Mouse (Mus musculus): ENCODE measurements around the gene Gm5868. TPM values are rescaled to one million over a fixed set of nuclear protein-coding genes. Genes with fewer than 3 reads are reported as not detected.
"Not testable (repeated sequence)": the region's sequence is repeated elsewhere in the genome, so short reads cannot be mapped to it uniquely, and the experiment has no call there.

Gm5868 gene
- polyA plus RNA-seq (2015; fragmentation: Nextera tagmentation; extraction: Ambion mirVana) = 0.50 and 1.0 TPM in 2 replicates

DNA sequence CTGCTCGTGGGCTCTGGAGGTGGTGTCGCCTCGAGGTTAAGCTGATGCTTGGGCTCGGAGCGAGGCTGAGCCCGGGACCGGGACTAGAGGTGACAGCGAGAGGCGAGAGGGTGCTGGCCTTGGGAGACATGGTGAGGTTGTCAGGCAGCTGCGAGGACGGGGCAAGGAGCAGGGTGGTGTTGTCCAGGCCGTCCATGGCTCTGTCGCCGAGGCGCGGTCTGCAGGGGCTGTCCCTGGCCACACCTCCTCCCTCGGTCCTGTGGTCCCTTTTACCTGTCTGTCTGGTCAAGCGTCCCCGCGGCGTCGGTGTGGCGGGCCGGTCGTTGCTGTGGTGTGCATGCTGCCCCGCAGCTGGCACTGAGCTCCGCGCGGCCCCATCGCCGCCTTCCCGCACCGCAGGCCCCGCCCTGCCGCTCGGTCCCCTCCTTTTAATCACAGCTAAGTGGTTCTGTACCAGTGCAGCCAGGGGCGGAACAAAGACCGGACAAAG, at the start of gene Gm5868:
Gm5868 (minus strand) TSS at position 360 of the 490 bp plus-strand sequence.
- H3K27me3 ChIP-seq (replicated peaks) = peaks cover 8% of the 10 kb centered on the region
- H3K27ac ChIP-seq = no peak within 1 kb of the TSS
- no peaks in the 10 kb centered on the region for H3K36me3 ChIP-seq
- 5% methylated on average over 38 of the region's 38 CpGs for WGBS
- H3K4me1 ChIP-seq (replicated peaks) = no peaks in the 10 kb centered on the region; the same call in 1 of the 2 replicates
- H3K4me2 ChIP-seq (replicated peaks) = peak within 1 kb of the TSS; percentile 79
- no peaks in the 10 kb centered on the region for H3K9me3 ChIP-seq
- peak; percentile 75 for ATAC-seq
- peak within 1 kb of the TSS; percentile 39 for H3K4me3 ChIP-seq (replicated peaks)
- H3K9ac ChIP-seq = peak within 1 kb of the TSS; percentile 30

DNA sequence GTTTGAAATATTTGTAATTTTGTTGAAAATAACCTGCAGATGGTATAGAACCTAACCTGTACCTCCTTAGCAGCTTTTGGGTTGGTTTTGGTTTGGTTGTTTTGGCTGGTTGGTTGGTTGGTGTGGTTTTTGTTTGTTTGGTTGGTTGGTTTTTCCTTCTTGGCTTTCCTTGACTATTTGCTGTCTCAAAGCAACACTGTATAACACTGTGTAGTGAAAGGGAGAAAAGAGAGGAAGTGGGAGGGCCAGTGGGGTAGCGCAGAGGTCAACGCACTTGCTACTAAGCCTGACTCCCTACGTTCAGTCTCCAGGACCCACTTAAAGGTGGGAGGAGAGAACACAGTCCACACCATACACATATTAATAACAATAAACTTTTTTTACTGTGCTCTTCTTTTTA, 49.2 kb upstream of the Gm5868 start:
- Histone ChIP-seq H3K27ac (no peak overlapping the region), H3K27me3 (replicated peaks) (no peaks in the 10 kb centered on the region), H3K4me3 (replicated peaks) (no peak overlapping the region), H3K36me3 (no peaks in the 10 kb centered on the region), H3K9me3 (no peaks in the 10 kb centered on the region), H3K4me2 (replicated peaks) (no peak overlapping the region), H3K9ac (no peak overlapping the region), H3K4me1 (replicated peaks) (no peaks in the 10 kb centered on the region)
- no peak for ATAC-seq
- WGBS = 80% methylated on average over 3 of the region's 3 CpGs

DNA sequence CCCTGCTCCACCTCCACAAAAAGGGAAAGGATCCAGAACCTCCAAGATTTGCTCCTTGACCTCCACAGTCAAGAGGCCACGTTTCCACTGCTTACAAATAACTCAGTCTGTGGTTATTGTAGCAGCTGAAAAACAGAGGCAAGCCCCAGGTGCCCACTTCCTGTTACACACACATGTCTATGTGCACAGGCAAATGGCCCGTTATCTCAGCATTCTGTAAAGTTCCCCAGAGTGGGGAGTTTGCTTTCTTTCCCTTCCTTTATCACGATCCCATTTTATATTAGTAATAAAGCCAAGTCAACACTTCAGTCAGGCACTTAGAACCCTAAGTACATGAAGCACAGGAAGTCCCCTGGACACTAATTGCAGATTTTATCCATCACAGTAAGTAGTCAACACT, 48.8 kb upstream of the Gm5868 start:
- 38% methylated on average over 3 of the region's 3 CpGs for WGBS
- H3K9me3 ChIP-seq = no peaks in the 10 kb centered on the region
- no peak overlapping the region for H3K9ac ChIP-seq
- H3K36me3 ChIP-seq = no peaks in the 10 kb centered on the region
- no peaks in the 10 kb centered on the region for H3K4me1 ChIP-seq (replicated peaks)
- no peaks in the 10 kb centered on the region for H3K27me3 ChIP-seq (replicated peaks)
- H3K4me3 ChIP-seq (replicated peaks) = no peak overlapping the region
- no peak for ATAC-seq
- H3K27ac ChIP-seq = no peak overlapping the region
- H3K4me2 ChIP-seq (replicated peaks) = no peak overlapping the region

DNA sequence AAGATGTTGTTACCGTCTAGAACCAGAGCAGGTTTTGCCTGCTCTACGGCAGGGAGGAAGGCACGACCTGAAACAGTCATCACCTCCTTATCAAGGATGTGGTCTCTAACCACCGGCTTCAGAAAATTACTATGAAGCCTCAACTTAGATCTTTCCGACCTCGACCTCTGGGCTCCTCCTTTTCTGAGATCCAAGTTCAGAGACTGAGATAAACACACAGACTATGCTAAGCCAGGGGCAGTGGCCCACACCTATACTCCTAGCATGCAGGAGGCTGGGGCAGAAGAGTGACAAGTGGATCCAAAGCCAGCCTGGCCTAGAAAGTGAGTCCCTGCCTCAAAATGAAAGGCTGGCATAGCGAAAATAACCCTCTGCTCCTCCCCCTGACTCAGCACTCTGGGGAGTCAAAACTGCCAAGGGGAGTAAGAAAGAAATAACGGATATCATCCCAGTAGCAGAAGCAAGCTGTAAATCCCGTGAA, 47.5 kb upstream of the Gm5868 start:
- Histone ChIP-seq H3K9me3 (no peaks in the 10 kb centered on the region), H3K36me3 (no peaks in the 10 kb centered on the region), H3K9ac (no peak overlapping the region), H3K4me3 (replicated peaks) (no peak overlapping the region), H3K27ac (no peak overlapping the region), H3K27me3 (replicated peaks) (no peaks in the 10 kb centered on the region), H3K4me2 (replicated peaks) (no peak overlapping the region), H3K4me1 (replicated peaks) (no peaks in the 10 kb centered on the region)
- 76% methylated on average over 9 of the region's 9 CpGs for WGBS
- ATAC-seq = no peak

DNA sequence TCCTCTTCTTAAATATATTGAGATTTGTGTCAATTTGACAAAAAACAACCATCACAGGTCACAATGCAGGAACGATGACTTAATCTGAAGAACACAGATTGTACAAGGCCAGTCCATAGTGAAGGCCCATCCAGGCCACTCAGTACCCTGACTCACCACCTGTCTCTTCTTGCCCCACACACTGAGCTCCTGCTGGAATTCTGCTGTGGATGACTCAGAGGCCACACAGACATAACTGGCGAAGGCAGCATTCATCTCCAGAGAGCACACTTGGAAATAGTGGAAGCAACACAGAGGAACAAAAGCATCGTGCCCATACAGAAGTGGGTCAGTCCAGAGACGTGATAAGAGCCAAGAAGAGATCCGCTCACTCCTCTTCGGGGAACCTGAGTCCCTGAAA, 42.7 kb upstream of the Gm5868 start:
- no peak overlapping the region for H3K9ac ChIP-seq
- H3K4me3 ChIP-seq (replicated peaks) = no peak overlapping the region
- H3K27me3 ChIP-seq (replicated peaks) = no peaks in the 10 kb centered on the region
- WGBS = 90% methylated on average over 6 of the region's 6 CpGs
- H3K9me3 ChIP-seq = no peaks in the 10 kb centered on the region
- no peaks in the 10 kb centered on the region for H3K36me3 ChIP-seq
- no peak for ATAC-seq
- H3K27ac ChIP-seq = no peak overlapping the region
- H3K4me1 ChIP-seq (replicated peaks) = no peaks in the 10 kb centered on the region
- H3K4me2 ChIP-seq (replicated peaks) = no peak overlapping the region

DNA sequence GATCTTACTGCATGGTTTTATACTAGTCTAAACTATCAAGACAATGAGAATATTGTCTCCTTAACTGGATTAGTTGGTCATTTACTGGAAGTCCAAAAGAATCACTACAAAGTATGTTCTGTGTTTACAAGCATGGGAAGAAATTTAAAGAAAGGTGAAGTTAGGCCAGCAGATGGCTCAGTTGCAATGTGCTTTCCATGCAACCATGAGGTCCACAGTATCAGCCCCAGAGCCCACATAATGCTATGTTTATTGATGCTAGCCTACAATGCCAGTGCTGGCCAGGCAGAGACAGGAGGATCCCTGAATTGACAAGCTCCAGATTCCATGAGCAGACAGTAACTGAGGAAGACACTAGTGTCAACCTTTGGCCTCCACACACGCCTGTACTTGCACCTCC, 33.7 kb upstream of the Gm5868 start:
- no peak overlapping the region for H3K4me3 ChIP-seq (replicated peaks)
- H3K4me1 ChIP-seq (replicated peaks) = no peaks in the 10 kb centered on the region
- ATAC-seq = no peak
- no peaks in the 10 kb centered on the region for H3K27me3 ChIP-seq (replicated peaks)
- no peaks in the 10 kb centered on the region for H3K36me3 ChIP-seq
- WGBS = 95% methylated on average over 1 of the region's 1 CpGs
- H3K4me2 ChIP-seq (replicated peaks) = no peak overlapping the region
- H3K9ac ChIP-seq = no peak overlapping the region
- H3K27ac ChIP-seq = no peak overlapping the region
- no peaks in the 10 kb centered on the region for H3K9me3 ChIP-seq

DNA sequence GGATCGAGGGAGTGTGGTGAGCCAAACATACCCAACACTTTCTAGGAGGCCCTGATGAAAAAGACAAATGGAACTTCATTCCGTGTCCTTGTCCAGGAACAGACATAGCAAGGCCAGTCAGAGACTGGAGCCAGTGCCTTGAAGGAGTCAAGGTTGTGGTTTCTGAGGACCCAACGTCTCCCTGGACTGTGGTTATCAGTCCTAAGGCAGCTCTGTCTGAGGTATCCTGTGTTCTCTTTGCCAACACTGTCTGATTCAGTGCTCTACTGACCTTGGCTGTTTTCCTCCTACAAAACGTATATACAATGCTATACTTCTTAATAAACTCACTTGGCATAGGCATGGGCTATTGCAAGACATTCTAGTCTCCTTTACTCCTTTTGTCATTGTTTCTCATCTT, 30.1 kb upstream of the Gm5868 start:
- 85% methylated on average over 4 of the region's 4 CpGs for WGBS
- Histone ChIP-seq H3K27me3 (replicated peaks) (no peaks in the 10 kb centered on the region), H3K4me2 (replicated peaks) (no peak overlapping the region), H3K4me1 (replicated peaks) (no peaks in the 10 kb centered on the region), H3K4me3 (replicated peaks) (no peak overlapping the region), H3K9ac (no peak overlapping the region), H3K9me3 (no peaks in the 10 kb centered on the region), H3K27ac (no peak overlapping the region), H3K36me3 (no peaks in the 10 kb centered on the region)
- no peak for ATAC-seq

DNA sequence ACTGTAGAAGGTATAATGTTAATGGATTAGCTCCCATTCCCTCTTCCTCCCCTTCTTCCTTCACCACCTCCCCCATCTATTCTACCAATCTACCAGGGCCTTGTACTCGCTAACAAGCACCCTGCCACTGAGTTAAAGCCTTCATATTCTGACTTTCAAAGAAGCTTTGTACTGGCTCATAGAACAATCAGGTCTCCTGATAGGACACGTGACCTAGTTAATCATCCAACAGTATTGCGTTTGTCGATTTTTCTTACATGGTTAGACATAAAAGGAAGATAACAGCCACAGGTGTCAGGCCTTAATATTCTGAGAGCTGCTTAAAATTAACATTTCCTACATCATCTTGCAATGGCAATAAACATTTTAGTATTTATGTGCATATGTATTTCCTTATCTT, 15.8 kb upstream of the Gm5868 start:
- H3K27ac ChIP-seq = no peak overlapping the region
- no peaks in the 10 kb centered on the region for H3K4me1 ChIP-seq (replicated peaks)
- H3K9me3 ChIP-seq = no peaks in the 10 kb centered on the region
- no peak overlapping the region for H3K9ac ChIP-seq
- ATAC-seq = peak; percentile 68; the same call in 1 of the 2 replicates
- H3K36me3 ChIP-seq = no peaks in the 10 kb centered on the region
- no peak overlapping the region for H3K4me2 ChIP-seq (replicated peaks)
- H3K27me3 ChIP-seq (replicated peaks) = no peaks in the 10 kb centered on the region
- 77% methylated on average over 4 of the region's 4 CpGs for WGBS
- H3K4me3 ChIP-seq (replicated peaks) = no peak overlapping the region

DNA sequence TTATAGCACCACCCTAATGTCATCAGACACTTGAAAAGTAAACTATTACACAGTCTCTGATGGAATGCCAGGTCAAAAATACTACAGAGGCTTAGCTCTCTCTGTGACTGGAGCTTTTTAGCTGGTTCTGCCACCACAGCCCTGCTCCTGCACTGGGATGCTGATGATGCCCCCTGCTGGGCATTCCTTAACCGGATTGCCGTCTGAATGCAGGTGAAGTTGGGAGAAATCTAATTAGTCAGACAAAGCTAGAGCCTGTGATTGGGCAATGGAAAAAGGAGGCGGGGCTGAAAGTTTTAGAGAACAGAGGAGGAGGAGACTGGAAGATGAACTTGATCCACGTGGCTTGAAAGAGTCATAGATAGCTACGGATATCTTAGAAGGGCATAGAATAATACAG, 13.7 kb upstream of the Gm5868 start:
- Histone ChIP-seq H3K36me3 (no peaks in the 10 kb centered on the region), H3K9ac (no peak overlapping the region), H3K27ac (no peak overlapping the region), H3K4me3 (replicated peaks) (no peak overlapping the region), H3K4me2 (replicated peaks) (no peak overlapping the region), H3K9me3 (no peaks in the 10 kb centered on the region), H3K4me1 (replicated peaks) (no peaks in the 10 kb centered on the region), H3K27me3 (replicated peaks) (no peaks in the 10 kb centered on the region)
- WGBS = 18% methylated on average over 5 of the region's 5 CpGs
- peak; percentile 70 for ATAC-seq

DNA sequence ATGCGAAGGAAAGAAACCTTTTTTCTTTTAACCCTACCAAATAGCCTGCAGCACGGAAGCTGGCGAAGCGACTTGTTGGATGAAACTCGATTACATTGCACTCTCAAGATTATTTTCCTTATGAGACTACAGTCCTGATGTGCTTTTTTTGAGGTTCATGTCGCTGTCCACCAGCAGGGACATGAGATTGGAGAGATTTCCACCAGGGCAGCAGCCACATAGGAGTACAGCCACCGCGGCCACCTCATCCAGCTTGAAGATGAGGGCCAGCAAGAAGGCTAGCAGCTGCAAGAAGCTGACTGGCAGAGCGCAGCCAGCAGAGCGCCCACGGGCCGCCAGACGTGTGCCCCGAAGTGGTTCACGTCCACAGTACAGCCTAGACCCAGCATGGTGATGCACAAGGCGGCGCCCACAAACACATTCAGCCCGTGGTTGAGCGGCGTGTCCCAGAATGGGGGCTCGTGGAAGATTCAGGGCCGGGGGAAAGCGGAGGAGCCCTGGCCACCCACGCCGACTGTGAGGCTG, 622 bp downstream of the Gm5868 start:
- 43% methylated on average over 25 of the region's 25 CpGs for WGBS
- not testable (repeated sequence) for H3K27me3 ChIP-seq (replicated peaks); H3K27ac ChIP-seq; H3K36me3 ChIP-seq; H3K9me3 ChIP-seq; H3K4me1 ChIP-seq (replicated peaks)
- ATAC-seq = peak; percentile 25; the same call in 1 of the 2 replicates
- Histone ChIP-seq H3K4me3 (replicated peaks) (peak overlapping the region; percentile 39), H3K4me2 (replicated peaks) (peak overlapping the region; percentile 79), H3K9ac (peak overlapping the region; percentile 30; the same call in 1 of the 2 replicates)

DNA sequence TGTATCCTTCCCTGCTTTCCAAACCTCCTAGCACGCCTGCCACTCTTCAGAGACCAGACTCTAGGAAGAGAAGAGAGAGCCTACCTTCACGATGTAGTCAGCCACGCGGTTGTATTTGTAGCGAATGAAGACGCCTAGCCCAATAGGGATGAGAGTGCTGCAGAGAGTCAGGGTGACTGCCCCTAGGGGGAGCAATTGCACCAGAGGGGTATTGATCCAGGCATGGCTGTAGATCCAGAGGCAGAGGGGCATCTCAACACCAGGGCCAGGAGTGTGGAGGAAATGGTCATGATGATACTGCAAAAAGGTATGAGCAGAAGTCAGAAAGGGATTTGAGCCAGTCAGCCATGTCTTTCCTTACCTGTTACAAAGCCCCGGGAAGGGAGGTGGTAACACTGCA, 1.2 kb downstream of the Gm5868 start:
- H3K9me3 ChIP-seq; H3K27ac ChIP-seq; H3K9ac ChIP-seq; H3K36me3 ChIP-seq; ATAC-seq; H3K4me1 ChIP-seq (replicated peaks); H3K4me3 ChIP-seq (replicated peaks); H3K4me2 ChIP-seq (replicated peaks); H3K27me3 ChIP-seq (replicated peaks): not testable (repeated sequence)
- 50% methylated on average over 7 of the region's 7 CpGs for WGBS

DNA sequence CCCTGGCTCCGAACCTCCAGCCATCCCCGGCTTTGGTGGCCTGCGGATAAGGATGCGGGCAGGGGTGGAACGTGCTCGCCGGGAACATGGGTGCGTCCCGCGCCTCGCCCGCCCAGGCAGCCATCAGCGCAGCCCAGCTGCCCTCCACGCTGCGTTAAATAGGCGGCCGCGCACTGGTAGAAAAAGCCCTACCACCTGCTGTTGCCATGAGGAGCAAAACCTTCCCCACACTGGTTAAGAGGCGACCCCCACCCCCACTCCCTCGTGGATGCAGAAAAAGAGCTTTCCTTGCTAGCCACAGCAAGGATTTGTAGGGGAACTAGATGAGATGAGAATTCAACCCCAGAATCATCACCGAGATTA, 6.4 kb downstream of the Gm5868 start, which contains the start of gene Zar1:
Zar1 (minus strand) TSS at position 285 of the 363 bp plus-strand sequence.
- not testable (repeated sequence) for H3K36me3 ChIP-seq

More for the DNA sequence above, 6.4 kb downstream of the Gm5868 start, which contains the start of gene Zar1:
- Histone ChIP-seq H3K4me3 (replicated peaks) (peak within 1 kb of the TSS; percentile 43), H3K9ac (peak within 1 kb of the TSS; percentile 42), H3K4me2 (replicated peaks) (peak within 1 kb of the TSS; percentile 91)
- 17% methylated on average over 14 of the region's 21 CpGs for WGBS
- H3K27ac ChIP-seq; H3K9me3 ChIP-seq; H3K27me3 ChIP-seq (replicated peaks); H3K4me1 ChIP-seq (replicated peaks): not testable (repeated sequence)
- peak; percentile 62 for ATAC-seq

All from intestine, embryonic 15.5 days (tissue).